Mouse (Mus musculus) urinary bladder, postnatal 10 days (tissue): ENCODE measurements at regions not wholly inside any gene's neighbourhood (a gene's known extent, or its start where the extent isn't known, plus 50 kb on each side); places are given as distances from the start of the nearest gene placed in this dataset.

ENCODE experiments used
- DNase-seq: peaks from one replicate; pipeline ENCODE4 v3.0.0; 2022; ENCODE audit warnings: low spot score

DNA sequence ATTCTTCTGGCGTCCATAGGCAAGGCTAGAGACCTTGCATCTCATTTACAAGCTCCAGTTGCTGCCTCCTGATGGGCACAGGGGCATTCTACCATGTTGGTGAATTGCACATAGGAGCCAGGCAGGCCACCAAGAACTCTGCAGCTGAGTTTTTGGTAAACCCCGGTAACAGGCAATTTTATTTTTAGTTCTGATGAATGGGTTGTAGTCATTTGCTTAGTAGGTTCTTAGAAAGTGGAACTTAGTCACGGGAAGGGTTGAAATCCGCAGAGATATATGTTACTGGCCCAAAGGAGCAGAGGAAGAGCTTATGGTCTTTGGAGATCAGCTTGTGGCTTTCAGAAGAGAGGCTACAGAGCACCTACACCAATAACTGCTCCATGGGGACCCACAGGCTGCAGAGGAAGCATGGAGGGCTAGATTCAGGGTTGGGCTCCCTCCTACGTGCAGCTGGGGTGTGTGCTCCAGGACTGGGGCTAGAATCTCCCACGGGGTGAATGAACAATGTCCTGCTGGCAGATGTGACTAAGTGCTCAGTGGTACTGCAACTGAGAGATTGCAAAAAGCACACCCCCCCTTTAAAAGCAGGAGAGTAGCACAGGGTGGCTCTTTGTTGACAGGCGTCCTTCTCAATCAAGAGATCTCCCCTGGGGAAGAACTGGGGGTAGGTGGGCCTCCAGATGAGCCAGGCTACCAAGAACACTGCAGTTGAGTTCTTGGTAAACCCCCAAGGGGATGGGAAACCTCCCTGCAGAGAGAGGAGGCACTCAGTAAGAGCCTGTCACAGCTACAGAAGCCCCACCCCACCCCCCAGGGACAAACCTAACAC is 65.6 kb upstream of the Med13l start:
- DNase-seq: no peak

DNA sequence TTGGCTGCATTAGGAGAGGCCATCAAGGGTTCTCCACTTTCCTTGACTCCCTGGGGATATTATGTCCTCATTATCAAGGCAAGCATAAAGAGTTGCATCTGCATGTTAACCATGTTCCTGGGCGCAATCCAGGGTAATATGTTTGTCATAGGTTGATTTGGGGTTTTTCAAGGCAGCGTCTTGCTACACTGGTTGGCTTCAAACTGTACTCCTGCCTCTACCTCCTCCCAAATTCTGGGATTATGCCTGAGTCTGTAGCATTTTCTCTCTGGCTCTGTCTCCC is 65.1 kb upstream of the Med13l start:
- no peak for DNase-seq

DNA sequence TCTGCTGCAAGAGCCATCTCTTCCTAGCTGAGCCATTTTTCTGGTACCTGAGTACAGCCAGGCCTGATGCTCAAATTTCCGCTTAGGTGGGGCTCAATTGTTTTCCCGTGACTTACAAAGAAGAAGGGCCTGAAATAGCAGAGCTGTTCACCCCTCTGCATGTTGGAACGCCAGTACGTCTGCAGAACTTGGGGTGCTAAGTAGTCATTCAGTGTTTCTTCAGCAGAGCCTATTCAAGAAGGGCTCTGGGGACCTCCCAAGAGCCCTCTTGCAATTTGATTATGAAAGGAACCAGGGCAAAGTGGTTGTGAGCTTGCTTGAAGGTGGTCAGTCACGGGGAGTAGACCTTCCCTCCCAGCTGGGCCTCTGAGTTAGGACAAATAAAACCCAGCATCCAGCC is 58.9 kb upstream of the Med13l start:
- no peak for DNase-seq

- no peak for DNase-seq
Measured at GRCm38 (mm10) chr5:118502991-118503390, 57.5 kb upstream of the Med13l start.

DNA sequence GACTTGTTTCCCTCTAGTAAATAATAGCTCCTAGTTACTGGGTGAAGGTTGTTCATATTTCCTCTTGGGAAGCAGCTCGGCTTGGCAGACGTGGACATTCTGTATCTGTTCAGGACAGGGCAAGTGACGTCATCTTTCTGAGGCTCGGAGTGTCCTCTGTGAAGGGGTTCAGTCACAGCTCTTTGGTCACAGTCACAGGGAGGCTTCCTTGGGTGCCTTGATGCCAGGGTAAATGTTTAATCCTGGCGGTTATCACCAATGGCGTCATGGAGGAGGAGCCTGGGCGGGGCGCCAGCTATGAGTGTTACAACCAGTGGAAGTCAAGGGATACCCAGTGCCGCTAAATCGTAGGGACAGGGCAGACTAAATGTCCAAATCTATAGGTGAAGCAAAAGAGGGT is 56.3 kb upstream of the Med13l start:
- DNase-seq: no peak

DNA sequence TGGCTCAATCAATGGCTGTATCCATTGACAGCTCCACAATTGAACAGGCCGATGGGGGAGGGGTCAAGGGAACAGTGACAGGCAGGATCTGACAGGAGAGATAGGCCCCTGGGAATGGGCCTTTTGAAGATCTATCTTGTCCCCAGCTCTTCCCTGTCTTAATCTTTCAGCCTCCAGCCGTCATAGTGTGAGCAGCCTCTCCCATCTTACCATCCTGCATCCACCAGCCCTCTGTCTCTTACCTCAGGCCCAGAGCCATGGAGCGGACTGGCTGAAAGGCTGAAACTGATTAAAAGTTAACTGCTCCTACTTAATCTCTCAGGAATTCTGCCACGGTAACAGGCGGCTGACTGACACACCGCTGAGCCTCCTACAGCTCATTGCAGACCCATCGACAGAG is 55.6 kb upstream of the Med13l start:
- no peak for DNase-seq

GRCm38 (mm10) chr5:118509871-118510270 is 50.6 kb upstream of the Med13l start:
- DNase-seq: no peak
